Mouse (Mus musculus): Measurements from ENCODE around the gene Celf3. TPM values are rescaled to one million over a fixed set of nuclear protein-coding genes. Genes with fewer than 3 reads are reported as not detected.

Celf3 gene
- 0.68 TPM for polyA plus RNA-seq (2017; shearing (Covaris generic))

GRCm38 (mm10) chr3:94477981-94478422 is at the start of gene Celf3:
Celf3 (plus strand) TSS chr3:94478295.

GRCm38 (mm10) chr3:94442951-94443596 is 35.0 kb upstream of the Celf3 start, which contains the start of gene Mrpl9:
Mrpl9 (plus strand) TSS chr3:94443318.

GRCm38 (mm10) chr3:94443597-94443964 is 34.5 kb upstream of the Celf3 start, which contains the start of gene Oaz3:
Oaz3 (minus strand) TSS chr3:94443915.

GRCm38 (mm10) chr3:94480291-94480884 is 2.3 kb downstream of the Celf3 start, which contains the start of gene Riiad1:
Riiad1 (minus strand) TSS chr3:94480341.

Other genes starting within 250 kb of the Celf3 start
- not detected for gene Gm4778, start 214.3 kb upstream of the Celf3 start, polyA plus RNA-seq (2017; shearing (Covaris generic))
- gene Them4, start 168.2 kb upstream of the Celf3 start, polyA plus RNA-seq (2017; shearing (Covaris generic)), result 9.0 TPM
- not detected for gene Them5, start 136.2 kb upstream of the Celf3 start, polyA plus RNA-seq (2017; shearing (Covaris generic))
- gene C2cd4d, start 115.9 kb upstream of the Celf3 start, polyA plus RNA-seq (2017; shearing (Covaris generic)), result 0.23 TPM
- gene Rorc, start 105.5 kb upstream of the Celf3 start, polyA plus RNA-seq (2017; shearing (Covaris generic)), result 6.5 TPM
- 0.10 TPM for gene Lingo4, start 79.8 kb upstream of the Celf3 start, polyA plus RNA-seq (2017; shearing (Covaris generic))
- gene Tdrkh, start 65.0 kb upstream of the Celf3 start, polyA plus RNA-seq (2017; shearing (Covaris generic)), result 9.2 TPM
- gene Mrpl9, start 35.0 kb upstream of the Celf3 start, polyA plus RNA-seq (2017; shearing (Covaris generic)), result 58.3 TPM
- gene Oaz3, start 34.4 kb upstream of the Celf3 start, polyA plus RNA-seq (2017; shearing (Covaris generic)), result 0.96 TPM
- not detected for gene Riiad1, start 2.0 kb downstream of the Celf3 start, polyA plus RNA-seq (2017; shearing (Covaris generic))
- gene Snx27, start 104.4 kb downstream of the Celf3 start, polyA plus RNA-seq (2017; shearing (Covaris generic)), result 27.0 TPM
- not detected for gene Gm10972, start 164.8 kb downstream of the Celf3 start, polyA plus RNA-seq (2017; shearing (Covaris generic))
- gene Tuft1, start 180.6 kb downstream of the Celf3 start, polyA plus RNA-seq (2017; shearing (Covaris generic)), result 2.6 TPM
- gene Selenbp2, start 215.3 kb downstream of the Celf3 start, polyA plus RNA-seq (2017; shearing (Covaris generic)), result not detected